Mouse (Mus musculus) hematopoietic stem cell, adult 5-6 weeks (primary cell): ENCODE results near the gene S1pr5. TPM values are rescaled to one million over a fixed set of nuclear protein-coding genes. Genes with fewer than 3 reads are reported as not detected.
"Not testable (repeated sequence)": the region's sequence is repeated elsewhere in the genome, so short reads cannot be mapped to it uniquely, and the experiment has no call there.

Source experiments
- ATAC-seq, 2 experiments: fragments of 125-278 bp in 1 of 2; replicated peaks in 1 of 2; 2 replicates each; pipeline ENCODE4 v1.8.0; 2016 to 2017; ENCODE audit warnings: inconsistent platforms in 2 of 2, mild to moderate bottlenecking in 2 of 2, moderate number of reproducible peaks in 2 of 2, low read depth in 1 of 2, moderate TSS enrichment in 1 of 2; ENCODE audit not compliant: low FRiP score in 2 of 2, poor library complexity in 2 of 2, severe bottlenecking in 2 of 2, insufficient read depth in 1 of 2, low TSS enrichment in 1 of 2
- total RNA-seq: library from RNA; stranded (forward); fragments of 172-1452, 232-1000 nt; gene quantifications from 2 replicates; pipeline ENCODE4 v1.2.3, GENCODE M21; 2017

Gene S1pr5
- total RNA-seq, 1 experiment from 2014 or later = 0.50 TPM

DNA sequence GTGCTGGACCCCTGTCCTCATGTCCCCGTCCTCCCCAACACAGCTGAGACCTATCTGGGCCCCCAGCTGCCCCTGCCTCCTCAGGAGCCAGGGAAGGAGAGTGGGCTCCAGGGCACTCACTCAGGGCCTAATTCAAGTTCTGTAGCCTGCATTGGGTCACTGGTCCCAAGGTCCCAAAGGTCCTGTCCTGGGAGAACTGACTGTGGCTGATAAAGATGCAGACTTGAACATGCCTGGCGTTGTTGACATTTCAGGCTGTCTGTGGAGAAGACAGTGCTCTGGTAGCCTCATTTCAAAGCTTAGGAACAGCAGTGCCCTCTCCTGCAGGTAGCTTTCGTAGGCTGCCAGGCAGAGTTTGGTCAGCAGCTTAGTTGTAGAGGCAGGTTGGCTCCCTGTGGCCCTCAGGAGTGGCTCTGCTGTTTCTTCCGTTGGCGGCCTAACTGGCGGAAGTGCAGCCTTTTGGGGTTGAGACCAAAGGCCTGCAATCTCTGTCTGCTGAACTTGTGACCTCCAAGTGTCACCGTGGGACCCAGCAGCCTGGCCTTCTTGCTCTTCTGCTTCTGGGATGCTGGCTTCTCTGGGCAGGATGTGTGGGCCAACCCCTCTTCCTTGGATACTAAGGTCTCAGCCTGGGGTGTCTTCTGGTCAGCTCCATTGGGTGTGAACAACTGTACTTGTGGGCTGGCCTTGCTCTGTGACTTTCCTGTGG lies 25.4 kb upstream of the S1pr5 start:
- no peak for ATAC-seq

DNA sequence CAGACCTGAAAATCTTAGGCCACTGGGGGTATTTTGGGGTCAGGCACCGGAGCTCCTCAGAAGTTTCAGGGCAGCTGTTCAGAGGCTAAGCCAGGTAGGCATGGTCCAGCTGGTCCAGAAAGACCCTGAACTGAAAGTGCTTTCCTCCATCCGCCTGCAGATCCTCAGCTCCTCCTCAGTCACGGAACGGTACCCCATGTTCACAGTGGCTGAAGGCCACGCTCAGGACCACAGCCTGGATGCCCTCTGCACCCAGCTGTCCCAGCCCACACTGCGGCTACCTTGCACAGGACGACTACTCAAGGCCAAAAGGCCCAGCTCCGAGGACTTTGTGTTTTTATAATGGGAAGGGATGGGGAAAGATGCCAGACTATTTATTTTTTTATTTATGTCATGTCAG lies 24.9 kb upstream of the S1pr5 start:
- ATAC-seq = no peak

DNA sequence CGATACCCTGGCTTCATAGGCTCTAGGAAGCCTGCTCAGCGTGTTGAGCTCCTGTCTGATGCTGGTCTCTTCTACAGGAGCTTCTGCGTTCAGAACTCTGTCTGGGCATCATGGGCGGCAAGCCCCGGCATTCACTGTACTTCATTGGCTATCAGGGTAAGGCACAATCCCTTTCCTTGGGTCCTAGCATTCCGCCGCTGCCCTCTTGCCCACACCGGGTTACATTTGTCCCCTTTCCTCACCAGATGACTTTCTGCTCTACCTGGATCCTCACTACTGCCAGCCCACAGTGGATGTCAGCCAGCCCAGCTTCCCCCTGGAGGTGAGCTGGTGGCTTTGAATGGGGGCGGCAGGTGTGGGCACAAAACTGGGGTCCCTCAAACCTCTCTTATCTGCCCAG lies 24.1 kb upstream of the S1pr5 start:
- ATAC-seq = no peak

DNA sequence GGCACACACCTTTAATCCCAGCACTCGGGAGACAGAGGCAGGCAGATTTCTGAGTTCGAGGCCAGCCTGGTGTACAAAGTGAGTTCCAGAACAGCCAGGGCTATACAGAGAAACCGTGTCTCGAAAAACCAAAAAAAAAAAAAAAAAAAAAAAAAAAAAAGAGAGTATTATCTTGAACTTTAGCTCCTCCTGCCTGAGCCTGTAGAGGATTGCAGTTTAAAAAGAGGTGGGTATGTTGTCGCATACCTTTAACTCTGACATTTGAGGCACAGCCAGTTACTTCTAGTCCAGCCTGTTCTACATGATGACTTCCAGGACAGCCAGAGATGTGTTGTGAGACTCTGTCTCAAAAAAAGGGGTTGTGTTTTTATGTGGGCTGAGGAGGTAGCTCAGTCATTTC lies 21.3 kb upstream of the S1pr5 start:
- ATAC-seq = not testable (repeated sequence)

DNA sequence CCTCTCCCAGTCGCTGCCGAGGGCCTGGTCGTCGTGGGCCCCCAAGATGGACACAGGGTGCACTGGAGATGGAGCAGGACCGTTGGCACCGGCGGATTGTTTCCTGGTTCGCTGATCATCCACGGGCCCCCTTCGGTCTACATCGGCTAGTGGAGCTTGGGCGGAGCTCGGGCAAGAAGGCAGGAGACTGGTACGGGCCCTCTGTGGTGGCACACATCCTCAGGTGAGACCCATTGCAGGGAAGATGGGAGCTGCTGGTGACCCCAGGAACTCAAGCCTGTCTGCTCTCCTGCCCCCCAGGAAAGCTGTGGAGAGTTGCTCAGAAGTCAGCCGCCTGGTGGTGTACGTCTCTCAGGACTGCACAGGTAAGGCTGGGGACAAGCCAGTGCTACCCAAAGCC lies 20.1 kb upstream of the S1pr5 start:
- no peak for ATAC-seq

DNA sequence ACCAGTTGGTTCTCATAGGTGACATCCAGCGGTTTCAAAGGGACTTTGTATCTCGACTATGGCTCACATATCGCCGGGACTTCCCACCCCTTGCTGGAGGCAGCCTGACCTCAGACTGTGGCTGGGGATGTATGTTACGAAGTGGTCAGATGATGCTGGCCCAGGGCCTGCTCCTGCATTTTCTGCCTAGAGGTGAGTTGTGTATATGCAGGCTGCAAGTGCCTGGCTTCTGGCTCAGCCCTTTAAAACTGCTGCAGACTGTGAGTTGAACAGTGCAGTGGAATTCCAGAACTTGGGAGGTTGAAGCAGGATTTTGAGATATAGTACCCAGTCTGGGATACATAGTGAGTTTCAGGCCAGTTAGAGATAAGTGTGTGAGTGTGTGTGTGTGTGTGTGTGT lies 18.6 kb upstream of the S1pr5 start:
- ATAC-seq = no peak

DNA sequence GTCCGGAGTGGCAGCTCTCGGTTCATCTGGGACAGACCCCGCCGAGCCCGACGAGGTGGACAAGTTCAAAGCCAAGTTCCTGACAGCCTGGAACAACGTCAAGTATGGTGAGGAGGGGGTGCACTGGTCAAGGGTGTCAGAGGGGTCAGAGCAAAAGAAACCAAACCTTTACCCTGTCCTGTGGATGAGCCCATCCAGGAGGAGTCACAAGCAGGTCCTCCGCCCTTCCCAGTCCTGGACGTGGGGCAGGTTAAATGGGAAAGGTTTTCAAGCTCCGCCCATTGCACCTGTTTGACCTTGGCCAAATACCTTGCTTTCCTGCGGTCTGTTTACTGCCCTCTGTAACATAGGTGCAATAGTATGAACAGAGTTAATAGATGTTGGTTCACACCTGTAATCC lies 17.4 kb upstream of the S1pr5 start:
- ATAC-seq = no peak

DNA sequence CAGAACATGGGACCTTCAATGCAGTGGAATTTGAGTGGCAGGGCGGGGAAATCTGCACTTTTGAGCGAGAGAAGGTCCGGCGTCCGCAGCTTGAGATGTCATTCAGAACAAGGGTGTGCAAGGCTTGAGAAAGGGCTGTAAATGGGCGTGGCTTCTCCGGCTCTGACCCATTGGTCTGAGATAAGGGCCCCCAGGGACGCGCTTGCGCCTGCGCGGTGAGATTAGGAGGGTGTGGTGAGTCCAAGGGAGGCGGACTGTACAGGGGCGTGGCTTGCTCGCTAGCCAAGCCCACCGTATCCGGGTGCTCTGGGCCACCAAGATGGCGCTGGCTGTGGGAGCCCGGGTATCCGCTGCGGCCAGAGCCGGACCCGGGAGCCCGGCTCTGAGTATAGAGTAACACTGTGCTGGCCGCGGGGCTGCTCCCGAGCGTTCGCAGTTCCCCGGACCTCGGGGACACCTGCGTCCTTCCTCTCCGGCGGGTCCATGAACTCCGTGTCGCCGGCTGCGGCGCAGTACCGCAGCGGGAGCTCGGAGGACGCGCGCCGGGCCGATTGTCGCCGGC lies 16.8 kb upstream of the S1pr5 start, which contains the start of gene Atg4d:
TSS of gene Atg4d (plus strand) at position 294 of the 562 bp plus-strand sequence.
- peak; percentile 95 to 96 for ATAC-seq

DNA sequence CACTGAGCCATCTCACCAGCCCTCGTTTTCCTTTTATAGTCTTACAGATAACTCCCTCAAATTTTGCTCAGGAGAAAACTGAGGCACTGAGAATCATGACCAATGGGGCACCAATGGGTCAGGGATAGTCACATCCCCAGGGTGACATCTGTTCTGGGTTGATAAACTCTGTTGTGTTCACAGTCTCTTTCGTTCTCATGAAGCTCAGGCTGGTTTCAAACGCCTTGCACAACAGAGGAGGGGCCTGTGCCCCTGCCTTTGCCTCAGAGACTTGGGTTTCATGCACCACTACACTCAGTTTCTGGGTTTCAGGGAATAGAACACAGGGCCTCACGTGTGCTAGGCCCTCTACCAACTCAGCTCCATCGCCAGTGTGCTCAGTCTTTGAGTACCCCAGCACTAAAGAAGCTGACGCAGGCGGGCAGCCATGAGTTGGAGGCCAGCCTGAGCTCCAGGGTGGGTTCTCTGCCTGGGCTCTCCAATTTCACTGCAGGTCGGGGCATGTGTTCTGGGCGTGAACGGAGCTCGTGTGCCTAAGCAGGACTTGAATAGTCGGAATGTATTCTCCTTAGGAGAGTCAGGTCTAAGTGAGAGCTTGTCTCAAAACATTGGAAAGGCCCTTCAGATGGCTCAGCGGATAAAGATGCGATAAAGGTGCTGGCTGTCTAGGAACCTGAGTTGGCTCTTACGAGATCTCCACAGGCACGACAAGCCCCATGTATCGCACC lies 16.2 kb upstream of the S1pr5 start:
- no peak; a peak in 2 of 4 replicates for ATAC-seq

DNA sequence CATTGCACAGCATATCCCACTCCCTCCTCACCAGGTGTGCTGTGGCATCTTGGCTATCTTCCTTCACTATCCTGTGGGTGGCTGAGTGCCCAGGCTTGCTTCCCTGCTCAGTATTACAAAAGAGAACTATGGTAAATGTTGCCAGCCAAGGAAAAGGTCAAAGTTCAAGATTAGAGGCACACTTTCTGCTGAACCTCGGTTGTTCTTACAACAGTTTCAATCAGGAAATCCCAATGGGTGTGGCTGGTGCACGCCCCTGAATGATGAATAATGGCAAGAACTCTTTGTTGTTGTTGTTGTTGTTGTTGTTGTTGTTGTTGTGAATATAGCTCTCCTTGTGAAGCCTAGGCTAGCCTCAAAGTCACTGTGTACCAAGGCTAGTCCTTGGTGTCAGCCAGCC lies 13.6 kb upstream of the S1pr5 start:
- no peak for ATAC-seq

DNA sequence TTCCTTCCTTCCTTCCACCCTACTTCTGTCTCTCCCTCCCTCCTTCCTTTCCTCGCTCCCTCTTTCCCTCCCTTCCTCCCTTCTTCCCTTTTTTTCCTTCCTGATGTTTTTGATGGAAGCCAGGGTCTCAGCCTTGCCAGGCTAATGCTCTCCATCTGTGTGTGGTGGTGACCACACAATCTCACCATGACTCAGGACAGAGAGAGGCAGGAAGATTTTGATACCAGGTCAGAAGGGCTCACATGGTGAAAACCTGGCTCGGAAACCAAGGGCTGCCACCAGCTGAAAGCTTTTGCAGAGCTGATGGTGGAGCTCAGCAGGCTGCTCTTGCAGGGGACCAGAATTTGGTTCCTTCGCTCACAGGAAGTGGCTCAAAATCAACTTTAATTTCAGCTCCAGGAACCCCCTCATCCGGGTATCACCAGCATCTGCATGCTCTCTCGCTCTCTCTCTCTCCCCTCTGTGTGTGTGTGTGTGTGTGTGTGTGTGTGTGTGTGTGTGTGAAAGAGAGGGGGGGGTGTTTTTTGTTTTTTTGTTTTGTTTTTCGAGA lies 12.3 kb upstream of the S1pr5 start:
- peak; percentile 9 to 42; a peak in 2 of 4 replicates for ATAC-seq

DNA sequence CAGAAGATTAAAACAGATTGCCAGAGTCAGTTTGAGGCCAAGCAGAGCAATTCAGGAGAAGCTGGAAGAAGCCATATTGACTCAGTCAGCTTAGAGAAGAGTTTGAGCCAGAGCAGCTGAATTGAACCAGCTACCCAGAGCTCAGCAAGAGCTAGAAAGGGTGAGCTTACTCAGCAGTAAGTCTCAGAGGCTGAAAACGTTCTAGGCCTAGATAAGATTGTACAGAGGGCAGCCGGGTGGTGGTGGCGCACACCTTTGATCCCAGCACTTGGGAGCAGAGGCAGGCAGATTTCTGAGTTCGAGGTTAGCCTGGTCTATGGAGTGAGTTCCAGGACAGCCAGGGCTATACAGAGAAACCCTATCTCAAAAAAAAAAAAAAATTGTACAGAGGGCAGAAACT lies 8.1 kb upstream of the S1pr5 start:
- not testable (repeated sequence) for ATAC-seq

DNA sequence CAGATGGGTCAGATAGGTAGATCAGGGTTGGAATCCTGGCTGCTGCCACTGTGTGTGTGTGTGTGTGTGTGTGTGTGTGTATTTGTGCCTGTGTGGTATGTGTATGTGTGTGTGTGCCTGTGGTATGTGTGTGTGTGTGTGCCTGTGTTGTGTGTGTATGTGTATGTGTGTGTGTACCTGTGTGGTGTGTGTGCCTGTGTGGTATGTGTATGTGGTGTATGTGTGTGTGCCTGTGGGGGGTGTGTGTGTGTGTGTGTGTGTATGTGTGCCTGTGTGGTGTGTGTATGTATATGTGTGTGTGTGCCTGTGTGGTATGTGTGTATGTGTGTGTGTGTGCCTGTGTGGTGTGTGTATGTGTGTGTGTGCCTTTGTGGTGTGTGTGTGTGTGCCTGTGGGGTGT lies 6.4 kb upstream of the S1pr5 start:
- ATAC-seq = no peak

DNA sequence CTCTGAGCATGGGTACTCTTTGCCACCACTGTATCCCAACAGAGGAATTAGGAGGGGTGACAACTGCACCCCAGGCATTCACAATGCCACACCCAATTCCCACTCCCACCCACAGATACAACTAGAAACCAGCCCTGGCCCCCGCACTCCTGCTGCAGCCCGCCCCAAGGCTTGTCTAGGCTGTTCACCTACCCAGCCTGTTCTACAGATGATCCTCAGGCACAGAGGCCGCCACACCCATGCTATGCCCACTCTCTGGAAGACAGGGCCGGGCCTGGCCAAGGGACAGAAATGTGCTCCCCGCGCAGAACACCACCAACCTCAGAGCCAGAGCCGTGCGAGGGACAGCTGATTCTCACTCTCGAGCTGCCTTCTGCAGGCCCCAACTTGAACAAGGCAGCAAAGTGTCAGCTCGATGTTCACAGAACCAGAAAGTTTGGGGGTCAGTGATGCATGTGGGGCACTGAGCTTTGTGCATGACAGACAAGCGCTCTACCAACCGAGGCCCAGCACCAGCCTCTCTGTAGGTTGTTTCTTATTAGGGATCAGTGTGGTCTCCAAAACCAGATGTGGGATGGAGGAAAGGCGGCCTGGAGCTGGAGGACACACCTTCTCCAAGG lies 3.0 kb upstream of the S1pr5 start:
- ATAC-seq = no peak

DNA sequence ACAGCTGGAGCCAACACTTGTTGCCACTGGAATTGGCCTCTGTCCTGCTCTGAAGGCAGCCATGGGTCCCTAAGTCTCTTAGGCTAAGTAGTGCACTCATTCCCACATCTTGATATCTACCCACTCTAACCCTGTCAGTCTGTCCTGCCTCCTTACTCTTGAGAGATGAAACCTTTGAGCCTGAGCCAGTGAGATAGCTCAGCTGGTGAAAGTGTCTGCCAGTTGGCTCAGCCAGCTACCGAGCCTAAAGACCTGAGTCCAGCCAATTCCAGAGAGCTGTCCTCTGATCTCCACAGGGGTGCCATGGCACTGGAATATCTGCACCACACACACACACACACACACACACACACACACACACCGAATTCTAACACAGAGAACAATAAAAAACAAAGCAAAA lies 2.3 kb upstream of the S1pr5 start:
- ATAC-seq = no peak

DNA sequence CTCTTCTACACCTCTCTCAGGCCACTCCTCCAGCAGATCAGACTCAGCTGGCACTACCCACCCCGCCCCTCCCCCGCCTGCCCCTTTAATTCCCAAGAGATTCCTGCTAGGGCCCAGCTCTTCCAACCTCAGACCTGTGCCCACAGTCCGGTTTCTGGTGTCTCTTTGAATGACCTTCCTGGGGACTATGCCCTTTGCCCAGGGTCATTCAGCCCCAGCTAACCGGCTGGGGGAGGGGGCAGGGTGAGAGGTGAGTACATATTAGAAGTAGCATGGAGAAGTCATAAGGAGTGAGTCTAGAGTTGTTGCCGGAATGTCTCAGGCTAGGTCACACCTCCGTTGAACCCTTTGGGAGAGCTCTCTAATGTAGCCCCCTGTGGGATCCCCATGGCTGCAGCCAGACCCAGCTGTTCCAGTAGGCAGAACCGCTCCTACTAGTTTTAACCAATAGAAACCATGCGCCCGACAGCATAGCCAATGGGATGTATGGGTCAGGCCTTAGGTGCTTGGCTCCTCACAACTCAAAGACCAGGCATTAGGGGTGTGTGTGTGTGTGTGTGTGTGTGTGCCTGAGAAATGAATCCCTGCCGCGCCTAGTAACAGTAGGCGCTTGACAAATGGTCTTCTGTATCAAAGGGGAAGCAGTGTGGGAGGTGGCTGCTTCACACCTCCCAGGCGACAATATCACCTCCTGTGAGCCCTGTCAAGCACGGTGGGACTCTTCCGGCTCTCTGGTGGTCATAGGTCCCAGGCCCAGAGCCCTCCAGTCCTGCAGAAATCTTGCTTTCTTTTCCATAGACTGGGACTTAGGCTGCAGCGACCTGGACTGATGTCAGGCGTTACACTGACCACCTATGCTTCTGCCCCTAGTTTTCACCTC lies 1.6 kb upstream of the S1pr5 start:
- no peak for ATAC-seq

DNA sequence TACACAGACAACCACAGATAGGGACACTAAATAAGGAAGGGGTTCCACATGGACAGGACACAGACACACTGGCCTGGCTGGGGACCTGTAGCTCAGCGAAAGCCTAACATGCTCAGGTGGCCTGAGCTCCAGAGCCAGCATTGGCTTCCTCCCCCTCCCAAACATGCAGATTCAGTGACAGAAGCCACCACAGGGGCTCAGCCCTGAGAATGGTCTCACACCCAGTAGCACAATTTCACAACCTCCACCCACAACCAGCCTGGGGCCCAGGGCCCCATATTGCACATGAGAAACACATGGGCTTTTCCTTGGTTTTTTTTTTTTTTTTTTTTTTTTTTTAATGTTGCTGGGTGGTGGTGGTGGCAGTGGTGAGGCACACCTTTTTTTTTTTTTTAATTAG lies 1.9 kb downstream of the S1pr5 start:
- ATAC-seq = no peak
